8 mouse cellular contexts compared by ENCODE assay signal in the genomic region with DNA sequence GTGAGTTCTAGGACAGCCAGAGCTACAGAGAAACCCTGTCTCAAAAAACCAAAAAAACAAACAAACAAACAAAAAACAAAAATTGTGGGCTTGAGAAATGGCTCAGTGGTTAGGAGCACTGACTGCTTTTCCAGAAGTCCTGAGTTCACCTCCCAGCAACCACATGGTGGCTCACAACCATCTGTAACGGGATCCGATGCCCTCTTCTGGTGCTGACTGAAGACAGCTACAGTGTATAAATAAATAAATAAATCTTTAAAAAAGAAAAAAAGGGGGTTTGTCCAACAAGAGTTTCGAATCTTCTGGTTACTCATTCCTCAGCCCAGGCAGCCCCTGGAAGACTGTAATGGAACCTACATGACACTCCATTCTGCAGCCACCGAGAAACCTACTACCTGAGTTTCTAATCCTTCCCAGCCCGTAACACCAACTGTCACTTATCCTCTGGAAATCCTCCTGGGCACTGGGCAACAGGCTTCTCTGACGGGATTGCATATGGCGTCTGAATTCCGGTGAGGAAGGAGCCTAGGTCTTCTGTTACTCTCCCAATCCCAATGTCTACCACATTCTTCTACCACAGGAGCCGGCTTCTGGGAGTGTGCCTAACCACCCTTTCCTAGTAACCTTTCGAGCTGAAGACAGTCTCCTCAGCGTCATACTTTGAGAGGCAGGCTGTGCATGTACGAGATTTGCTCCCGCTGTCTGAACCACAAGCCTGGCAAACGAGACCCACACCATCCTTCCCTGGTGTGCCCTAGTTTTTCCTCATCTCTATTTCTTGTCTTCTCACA. TPM values are rescaled to one million over a fixed set of nuclear protein-coding genes. Genes with fewer than 3 reads are reported as not detected.
DNase-seq lines count a peak whose midpoint lies in the region; ATAC-seq and TF ChIP-seq lines count a peak whose summit lies in the region.

No protein-coding gene starts in this region.

- peak overlapping the region; percentile 99; the same call in 1 of the 2 replicates for H3K9ac ChIP-seq in lung, postnatal 0 days (replicated peaks; ENCODE audit: low read depth)
- H3K9ac ChIP-seq in embryonic facial prominence, embryonic 14.5 days (ENCODE audit: low read depth, low read length) = peak overlapping the region; percentile 92
- H3K9ac ChIP-seq in intestine, postnatal 0 days (ENCODE audit: low read depth, low read length) = peak overlapping the region; percentile 94

- WGBS in lung, postnatal 0 days = 56% methylated on average over 14 of the region's 14 CpGs
- 57% methylated on average over 14 of the region's 14 CpGs for WGBS in embryonic facial prominence, embryonic 14.5 days
- 62% methylated on average over 14 of the region's 14 CpGs for WGBS in intestine, postnatal 0 days

- H3K36me3 ChIP-seq in lung, postnatal 0 days (ENCODE audit: insufficient read depth, low read length) = peaks cover 9% of the 10 kb centered on the region
- H3K36me3 ChIP-seq in embryonic facial prominence, embryonic 14.5 days (ENCODE audit: control insufficient read depth, insufficient read depth, low read length) = peaks cover 44% of the 10 kb centered on the region
- H3K36me3 ChIP-seq in intestine, postnatal 0 days (ENCODE audit: control insufficient read depth, insufficient read depth) = peaks cover 45% of the 10 kb centered on the region

- H3K4me1 ChIP-seq in lung, postnatal 0 days (ENCODE audit: insufficient read depth, low read depth, low read length) = peaks cover 6% of the 10 kb centered on the region; the same call in 1 of the 2 replicates
- peaks cover 15% of the 10 kb centered on the region for H3K4me1 ChIP-seq in embryonic facial prominence, embryonic 14.5 days (ENCODE audit: control insufficient read depth, insufficient read depth, low read length)
- 0 out of 2 replicates have a peak, but pooled peaks cover 6% of the 10 kb centered on the region for H3K4me1 ChIP-seq in intestine, postnatal 0 days (replicated peaks; ENCODE audit: control insufficient read depth, insufficient read depth, low read length)

- H3K4me2 ChIP-seq in lung, postnatal 0 days (replicated peaks; ENCODE audit: low read depth, low read length) = peak overlapping the region; percentile 61
- peak overlapping the region; percentile 92 for H3K4me2 ChIP-seq in embryonic facial prominence, embryonic 14.5 days (ENCODE audit: low read depth, low read length)
- H3K4me2 ChIP-seq in intestine, postnatal 0 days (replicated peaks; ENCODE audit: low read depth) = peak overlapping the region; percentile 80

- peak overlapping the region; percentile 98 for H3K27ac ChIP-seq in lung, postnatal 0 days (ENCODE audit: low read length)
- H3K27ac ChIP-seq in embryonic facial prominence, embryonic 14.5 days (replicated peaks; ENCODE audit: low read depth, low read length) = peak overlapping the region; percentile 96; the same call in 1 of the 2 replicates
- peak overlapping the region; percentile 93; the same call in 1 of the 2 replicates for H3K27ac ChIP-seq in intestine, postnatal 0 days (ENCODE audit: low read depth, low read length)

- H3K9me3 ChIP-seq in lung, postnatal 0 days (ENCODE audit: low read length) = no peaks in the 10 kb centered on the region
- H3K9me3 ChIP-seq in embryonic facial prominence, embryonic 14.5 days (ENCODE audit: control insufficient read depth, low read length) = no peaks in the 10 kb centered on the region
- H3K9me3 ChIP-seq in intestine, postnatal 0 days (ENCODE audit: control insufficient read depth) = no peaks in the 10 kb centered on the region

- no peak for ATAC-seq in lung, postnatal 0 days
- no peak for ATAC-seq in embryonic facial prominence, embryonic 14.5 days (ENCODE audit: low read depth)
- no peak for ATAC-seq in intestine, postnatal 0 days

- peak; percentile 40 for TF ChIP-seq CTCF in lung, postnatal 0 days (IDR thresholded peaks at IDR 0.05)
- TF ChIP-seq CTCF in intestine, postnatal 0 days (IDR thresholded peaks at IDR 0.05; ENCODE audit: low read depth) = peak; percentile 29

- H3K27me3 ChIP-seq in lung, postnatal 0 days (replicated peaks; ENCODE audit: insufficient read depth, low read length) = no peaks in the 10 kb centered on the region
- H3K27me3 ChIP-seq in embryonic facial prominence, embryonic 14.5 days (replicated peaks; ENCODE audit: control insufficient read depth, insufficient read depth, low read length) = no peaks in the 10 kb centered on the region
- H3K27me3 ChIP-seq in intestine, postnatal 0 days (replicated peaks; ENCODE audit: control insufficient read depth, insufficient read depth, low read length) = no peaks in the 10 kb centered on the region

- DNase-seq in lung, postnatal 0 days (ENCODE audit: low spot score) = peak; percentile 12
- DNase-seq in lung, postnatal 14 days = no peak
- DNase-seq in embryonic facial prominence, embryonic 14.5 days (ENCODE audit: low spot score) = no peak
- DNase-seq in retina, postnatal 1 day = peak; percentile 30
- DNase-seq in urinary bladder, postnatal 4 days (ENCODE audit: low spot score in 2 of 2) = no peak
- DNase-seq in testis, postnatal 10 days (ENCODE audit: low spot score) = no peak
- DNase-seq in MN1 (ENCODE audit: low spot score) = no peak

- H3K4me3 ChIP-seq in lung, postnatal 0 days (ENCODE audit: low read depth, low read length) = peak overlapping the region; percentile 86
- peak overlapping the region; percentile 65 for H3K4me3 ChIP-seq in embryonic facial prominence, embryonic 14.5 days (ENCODE audit: low read depth, low read length)
- H3K4me3 ChIP-seq in intestine, postnatal 0 days (ENCODE audit: low read depth, low read length) = peak overlapping the region; percentile 76

- no peak for TF ChIP-seq EP300 in lung, postnatal 0 days (IDR thresholded peaks at IDR 0.05)

RNA-seq across cellular contexts. Expression of gene Flcn, which starts 1.5 kb away (rescaled TPM):
- 55.8 and 57.4 TPM in 2 replicates for polyA plus RNA-seq in lung, postnatal 0 days (2015; fragmentation: Nextera tagmentation; extraction: Ambion mirVana)
- polyA plus RNA-seq in embryonic facial prominence, embryonic 14.5 days (2014; fragmentation: Nextera tagmentation; extraction: Ambion mirVana) = 31.0 and 32.2 TPM in 2 replicates
- polyA plus RNA-seq in intestine, postnatal 0 days (2015; fragmentation: Nextera tagmentation; extraction: Ambion mirVana) = 36.8 and 38.1 TPM in 2 replicates

RNA-seq across cellular contexts. Expression of gene Pld6, which starts 20.9 kb away (rescaled TPM):
- 2.9 and 7.3 TPM in 2 replicates for polyA plus RNA-seq in lung, postnatal 0 days (2015; fragmentation: Nextera tagmentation; extraction: Ambion mirVana)
- 0.96 and 1.3 TPM in 2 replicates for polyA plus RNA-seq in embryonic facial prominence, embryonic 14.5 days (2014; fragmentation: Nextera tagmentation; extraction: Ambion mirVana)
- polyA plus RNA-seq in intestine, postnatal 0 days (2015; fragmentation: Nextera tagmentation; extraction: Ambion mirVana) = 0.67 and 0.89 TPM in 2 replicates

RNA-seq across cellular contexts. Expression of gene Nt5m, which starts 30.9 kb away (rescaled TPM):
- polyA plus RNA-seq in lung, postnatal 0 days (2015; fragmentation: Nextera tagmentation; extraction: Ambion mirVana) = 25.7 and 28.5 TPM in 2 replicates
- polyA plus RNA-seq in embryonic facial prominence, embryonic 14.5 days (2014; fragmentation: Nextera tagmentation; extraction: Ambion mirVana) = 34.6 and 37.5 TPM in 2 replicates
- polyA plus RNA-seq in intestine, postnatal 0 days (2015; fragmentation: Nextera tagmentation; extraction: Ambion mirVana) = 19.8 and 21.0 TPM in 2 replicates

RNA-seq across cellular contexts. Expression of gene Cops3, which starts 31.3 kb away (rescaled TPM):
- polyA plus RNA-seq in lung, postnatal 0 days (2015; fragmentation: Nextera tagmentation; extraction: Ambion mirVana) = 94.2 and 95.6 TPM in 2 replicates
- 180 and 198 TPM in 2 replicates for polyA plus RNA-seq in embryonic facial prominence, embryonic 14.5 days (2014; fragmentation: Nextera tagmentation; extraction: Ambion mirVana)
- 84.4 and 85.6 TPM in 2 replicates for polyA plus RNA-seq in intestine, postnatal 0 days (2015; fragmentation: Nextera tagmentation; extraction: Ambion mirVana)

Comparison
In these comparisons a context has a peak if more than half of its experiments do, and no peak if none do; other contexts are left out.
1. DNase-seq: peak in lung, postnatal 0 days (single experiment) and retina, postnatal 1 day (single experiment); none in lung, postnatal 14 days (single experiment), embryonic facial prominence, embryonic 14.5 days (single experiment), urinary bladder, postnatal 4 days (0 of 2), testis, postnatal 10 days (single experiment) and MN1 (single experiment).
2. Peak in every context shown above with its lines, with median percentiles within 50 percentile points of each other: H3K27ac ChIP-seq, H3K4me2 ChIP-seq, H3K4me3 ChIP-seq and H3K9ac ChIP-seq.